Mouse (Mus musculus) ES-Bruce4 (cell line): ENCODE measurements around the gene Stat3.

Experiments
- CTCF ChIP-seq: IDR thresholded peaks from one replicate; pipeline ENCODE4 v1.8.1; 2011; ENCODE audit warnings: low read depth, low read length
- EP300 ChIP-seq: IDR thresholded peaks from 2 replicates; pipeline ENCODE4 v1.6.1; 2011; ENCODE audit warnings: low read depth, low read length; ENCODE audit not compliant: insufficient read depth

DNA sequence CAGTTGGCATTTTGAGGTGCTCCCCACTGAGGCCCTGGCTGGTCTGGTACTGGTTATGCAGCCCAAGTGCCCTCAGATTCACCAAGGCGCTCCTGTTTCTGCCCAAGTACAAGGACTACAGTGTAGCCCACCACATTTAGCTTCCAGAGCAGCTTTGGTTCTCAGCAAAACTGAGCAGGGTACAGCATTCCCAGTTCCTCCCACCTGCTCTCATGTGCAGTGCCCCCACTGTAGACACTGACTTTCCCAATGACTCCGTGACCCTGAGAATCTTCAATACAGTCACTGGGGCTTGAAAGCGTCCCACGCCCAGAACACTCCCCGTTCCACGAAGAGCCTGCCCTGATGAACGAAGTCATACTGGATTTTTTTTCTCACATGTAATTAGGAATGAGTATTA lies 8.7 kb downstream of the Stat3 start:
- TF ChIP-seq EP300 (no peak), CTCF (no peak)
